Mouse (Mus musculus): Measurements from ENCODE around the gene Fam187b.

GRCm38 (mm10) chr7:31007775-31008174 lies 34.2 kb downstream of the Fam187b start:
- TF ChIP-seq POLR2A (IDR thresholded peaks at IDR 0.05; ENCODE audit: low read depth, low read length) (no peak), IRF4 (IDR thresholded peaks at IDR 0.05; ENCODE audit: low read depth, low read length) (no peak), CTCF (conservative IDR thresholded peaks at IDR 0.05 in 1 of 2, IDR thresholded peaks at IDR 0.05 in 1 of 2; ENCODE audit: low read depth in 2 of 2, low read length in 2 of 2) (no peak), TBP (conservative IDR thresholded peaks at IDR 0.05; ENCODE audit: low read depth, low read length) (no peak), E2F4 (IDR thresholded peaks at IDR 0.05; ENCODE audit: insufficient replicate concordance, low read depth, low read length) (no peak), MAX (IDR thresholded peaks at IDR 0.05; ENCODE audit: low read length) (no peak), ZC3H11A (IDR thresholded peaks at IDR 0.05; ENCODE audit: low read depth, low read length) (no peak), USF1 (IDR thresholded peaks at IDR 0.05; ENCODE audit: low read depth, low read length) (no peak), HCFC1 (IDR thresholded peaks at IDR 0.05; ENCODE audit: low read depth, low read length) (no peak), CHD1 (IDR thresholded peaks at IDR 0.05; ENCODE audit: low read depth, low read length) (no peak), EP300 (IDR thresholded peaks at IDR 0.05; ENCODE audit: low read length) (no peak), SIN3A (IDR thresholded peaks at IDR 0.05; ENCODE audit: low read length) (no peak)

Data from CH12.LX (cell line).